Mouse (Mus musculus) bone marrow, adult 2 months (tissue): ENCODE measurements around the gene Epha4.

Experiments
- CTCF ChIP-seq: fragments of 200-500 bp; IDR thresholded peaks from 2 replicates; pipeline ENCODE4 v1.5.1; 2011; ENCODE audit warnings: low read length, control low read depth; ENCODE audit not compliant: control insufficient read depth, insufficient read depth
- POLR2A ChIP-seq: fragments of 200-500 bp; IDR thresholded peaks from 2 replicates; pipeline ENCODE4 v1.6.1; 2011; ENCODE audit warnings: low read depth, mild to moderate bottlenecking, control low read depth, low read length, borderline replicate concordance; ENCODE audit not compliant: control insufficient read depth

DNA sequence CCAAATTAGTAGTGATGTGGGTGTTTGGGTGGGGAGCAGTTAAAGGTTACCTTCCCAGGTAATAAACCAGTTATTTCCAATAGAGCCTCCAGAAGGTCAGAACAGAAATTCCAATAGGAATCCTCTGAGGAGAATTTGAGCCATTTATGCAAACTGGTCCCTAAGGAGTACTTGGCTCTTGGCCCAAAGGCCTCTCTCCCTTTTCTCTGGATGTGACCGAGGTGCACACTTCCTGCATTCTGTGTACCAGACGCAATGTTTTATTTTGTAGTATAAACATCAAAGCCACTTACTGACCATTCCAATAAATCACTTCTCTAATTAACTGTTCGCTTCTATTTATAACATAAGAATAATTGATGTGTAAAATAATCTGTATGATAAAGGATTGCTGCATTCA lies 64.7 kb downstream of the Epha4 start:
- TF ChIP-seq POLR2A (no peak), CTCF (no peak)
